Mouse (Mus musculus) heart, postnatal 0 days (tissue): Measurements from ENCODE around the gene Cacng6. TPM values are rescaled to one million over a fixed set of nuclear protein-coding genes. Genes with fewer than 3 reads are reported as not detected.

ENCODE experiments used
- ATAC-seq: fragments of 200-750 bp; cut with Nextera tagmentation; 2 replicates; pipeline ENCODE4 v1.8.0; 2017; ENCODE audit warnings: low read depth, moderate number of reproducible peaks, moderate library complexity; ENCODE audit not compliant: insufficient read depth
- DNase-seq: peaks from one replicate; pipeline ENCODE4 v3.0.0-alpha.2; 2016; ENCODE audit warnings: low spot score
- H3K27ac ChIP-seq: fragments of 300-500 bp; sonication (generic); 2 replicates; pipeline ENCODE4 v1.5.1; 2014; ENCODE audit warnings: low read depth, mild to moderate bottlenecking
- H3K27me3 ChIP-seq: fragments of 300-500 bp; sonication (generic); 2 replicates; pipeline ENCODE4 v1.6.1; 2014; ENCODE audit warnings: low read length, mixed read lengths; ENCODE audit not compliant: control insufficient read depth, insufficient read depth
- H3K36me3 ChIP-seq: fragments of 300-500 bp; sonication (generic); replicated peaks from 2 replicates; pipeline ENCODE4 v1.6.1; 2014; ENCODE audit warnings: low read length, mixed read lengths; ENCODE audit not compliant: control insufficient read depth, insufficient read depth
- H3K4me1 ChIP-seq: fragments of 300-500 bp; sonication (generic); 2 replicates; pipeline ENCODE4 v1.6.1; 2014; ENCODE audit warnings: antibody characterized with exemption; ENCODE audit not compliant: control insufficient read depth, insufficient read depth
- H3K4me2 ChIP-seq: fragments of 300-500 bp; sonication (generic); 2 replicates; pipeline ENCODE4 v1.6.1; 2014; ENCODE audit warnings: low read depth, mild to moderate bottlenecking, low read length, moderate library complexity
- H3K4me3 ChIP-seq: fragments of 300-500 bp; sonication (generic); 2 replicates; pipeline ENCODE4 v1.5.1; 2014; ENCODE audit warnings: low read depth, low read length
- H3K9ac ChIP-seq: fragments of 300-500 bp; sonication (generic); replicated peaks from 2 replicates; pipeline ENCODE4 v1.6.1; 2014; ENCODE audit warnings: low read depth, low read length, mixed read lengths
- H3K9me3 ChIP-seq: fragments of 300-500 bp; sonication (generic); replicated peaks from 2 replicates; pipeline ENCODE4 v1.6.1; 2016; ENCODE audit warnings: low read length; ENCODE audit not compliant: control insufficient read depth
- CTCF ChIP-seq: IDR thresholded peaks from 2 replicates; pipeline ENCODE4 v1.5.1; 2016; ENCODE audit warnings: antibody characterized with exemption, control low read depth, low read depth
- EP300 ChIP-seq: IDR thresholded peaks from 2 replicates; pipeline ENCODE4 v1.6.1; 2016; ENCODE audit warnings: antibody characterized with exemption, low read depth
- WGBS: fragments of 180-500 bp; shearing (Covaris S2); extraction: QIAGEN DNeasy Blood & Tissue Kit; methylation state at CpG from one replicate; pipeline ENCODE4 v1.1.7; 2014; 5-methylcytosine and 5-hydroxymethylcytosine counted together
- polyA plus RNA-seq: library from polyadenylated mRNA; unstranded; fragments of >200 nt; fragmentation: Nextera tagmentation; extraction: Ambion mirVana; gene quantifications from 2 replicates; pipeline ENCODE4 v1.2.1, GENCODE M21; 2015
- total RNA-seq: library from RNA; depleted of rRNA; stranded (reverse); fragments of >200 nt; gene quantifications from 2 replicates; pipeline ENCODE4 v1.2.3, GENCODE M21; 2014; ENCODE audit warnings: low replicate concordance

Cacng6 gene
- total and polyA plus RNA-seq, 2 experiments from 2014 or later = 20.4 to 21.3 TPM

DNA sequence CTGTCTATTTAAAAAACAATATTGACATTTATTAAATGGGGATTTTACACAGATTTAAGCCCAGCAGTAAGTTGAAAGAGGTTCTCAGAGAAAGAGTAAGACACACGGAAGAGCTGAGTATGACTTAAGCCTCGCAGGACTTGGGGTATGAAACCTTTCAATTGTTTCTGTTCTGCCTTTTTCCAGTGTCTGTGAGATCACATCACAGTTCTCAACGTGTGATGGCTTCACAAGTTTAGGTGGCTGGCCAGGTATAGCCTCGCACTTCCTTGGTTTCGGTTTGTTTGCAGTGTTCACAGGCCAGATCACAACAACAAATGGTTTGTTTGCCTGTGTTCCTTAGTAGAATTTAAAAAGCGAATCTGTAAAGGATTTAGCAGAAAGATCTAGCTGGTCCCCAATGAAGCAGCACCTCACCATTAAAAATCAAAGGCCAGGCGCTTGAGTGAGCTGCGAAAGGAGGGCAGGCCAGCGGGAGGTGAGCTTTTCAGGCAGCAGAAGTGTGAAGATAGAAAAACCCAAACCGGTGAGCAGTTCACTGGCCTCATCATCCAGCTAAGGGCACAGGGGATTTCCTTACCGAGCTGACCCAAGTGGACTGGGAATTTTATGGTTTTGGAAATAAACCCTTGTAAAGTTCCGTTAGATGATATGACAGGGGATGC is 29.0 kb downstream of the Cacng6 start:
- WGBS = 48% methylated on average over 12 of the region's 12 CpGs
- H3K27me3 ChIP-seq = peaks cover 5% of the 10 kb centered on the region; the same call in 1 of the 2 replicates
- H3K4me2 ChIP-seq = no peak overlapping the region
- no peaks in the 10 kb centered on the region for H3K4me1 ChIP-seq
- H3K9me3 ChIP-seq = no peaks in the 10 kb centered on the region
- DNase-seq (no peak), ATAC-seq (no peak)
- no peak overlapping the region for H3K9ac ChIP-seq
- H3K4me3 ChIP-seq = no peak overlapping the region
- TF ChIP-seq EP300 (no peak), CTCF (no peak)
- H3K36me3 ChIP-seq = no peaks in the 10 kb centered on the region
- no peak overlapping the region for H3K27ac ChIP-seq

DNA sequence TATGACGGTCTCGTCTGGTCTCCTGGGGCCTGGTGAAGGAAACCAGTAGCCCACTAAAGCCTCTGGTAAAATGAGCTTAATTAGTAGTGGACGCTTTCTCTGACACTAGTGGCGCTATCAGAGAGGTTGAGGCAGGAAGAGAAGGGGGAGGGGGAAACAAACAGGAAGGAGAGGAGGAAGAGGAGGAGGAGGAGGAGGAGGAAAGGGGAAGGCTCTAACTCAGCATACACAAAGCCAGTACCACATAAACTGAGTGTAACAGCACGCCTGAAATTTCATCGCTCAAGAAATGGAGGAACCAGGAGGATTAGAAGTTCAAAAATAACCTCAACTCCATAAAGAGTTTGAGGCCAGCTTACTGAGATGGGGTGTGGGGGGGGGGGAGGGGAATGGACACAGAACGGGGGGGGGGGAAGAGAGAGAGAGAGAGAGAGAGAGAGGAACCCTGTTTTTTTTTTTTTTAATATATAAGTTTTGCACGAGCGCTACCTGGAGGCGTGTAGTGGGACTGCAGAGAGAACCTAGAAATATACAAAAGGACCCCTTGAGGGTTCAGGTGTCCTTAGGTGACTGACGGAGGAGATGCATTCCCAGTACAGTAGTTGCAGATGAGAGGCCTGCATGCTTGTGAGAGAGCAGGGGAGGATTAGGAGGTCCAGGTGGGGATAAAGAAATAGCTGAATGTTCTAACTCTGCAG is 29.6 kb downstream of the Cacng6 start:
- H3K36me3 ChIP-seq = no peaks in the 10 kb centered on the region
- TF ChIP-seq EP300 (no peak), CTCF (no peak)
- ATAC-seq (no peak), DNase-seq (no peak)
- H3K4me1 ChIP-seq = no peaks in the 10 kb centered on the region
- H3K9ac ChIP-seq = no peak overlapping the region
- no peaks in the 10 kb centered on the region for H3K9me3 ChIP-seq
- H3K4me3 ChIP-seq = no peak overlapping the region
- H3K27ac ChIP-seq = no peak overlapping the region
- 50% methylated on average over 10 of the region's 11 CpGs for WGBS
- peaks cover 5% of the 10 kb centered on the region; the same call in 1 of the 2 replicates for H3K27me3 ChIP-seq
- no peak overlapping the region for H3K4me2 ChIP-seq

DNA sequence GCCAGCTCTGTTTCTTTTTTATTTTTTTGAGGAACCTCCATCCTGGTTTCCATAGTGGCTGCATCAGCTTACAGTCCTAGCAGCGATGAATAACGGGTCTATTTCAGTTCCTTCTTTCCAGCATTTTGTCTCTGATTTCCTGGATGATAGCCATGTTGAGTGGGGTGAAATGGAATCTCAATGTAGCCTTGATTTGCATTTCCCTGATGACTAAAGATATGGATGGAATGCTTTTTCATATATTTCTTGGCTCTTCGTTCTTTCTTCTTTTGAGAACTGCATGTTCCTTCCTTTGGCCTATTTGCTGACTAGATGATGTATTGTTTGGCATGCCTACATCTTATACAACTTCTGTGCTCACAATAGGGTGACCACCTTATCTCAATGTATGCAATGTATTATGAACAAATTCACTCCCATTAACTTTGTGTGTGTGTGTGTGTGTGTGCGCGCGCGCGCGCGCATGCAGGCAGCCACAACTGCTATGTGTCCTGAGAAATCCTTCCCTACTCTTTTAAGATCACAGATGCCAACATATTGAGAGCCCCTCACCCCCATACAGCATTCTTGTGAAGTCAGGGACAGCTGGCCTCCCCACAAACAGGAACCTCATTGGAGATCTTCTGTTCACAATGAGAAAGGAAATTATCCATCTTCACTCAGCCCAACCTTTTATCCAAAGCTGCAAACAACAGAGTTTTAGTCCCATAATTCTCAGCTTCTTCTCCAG is 33.3 kb downstream of the Cacng6 start:
- WGBS = 87% methylated on average over 10 of the region's 10 CpGs
- no peak overlapping the region for H3K27ac ChIP-seq
- no peak overlapping the region for H3K9ac ChIP-seq
- H3K9me3 ChIP-seq = no peaks in the 10 kb centered on the region
- no peaks in the 10 kb centered on the region for H3K4me1 ChIP-seq
- DNase-seq = no peak
- ATAC-seq = no peak; the same call in 1 of the 2 replicates
- no peak overlapping the region for H3K4me2 ChIP-seq
- no peaks in the 10 kb centered on the region for H3K36me3 ChIP-seq
- TF ChIP-seq CTCF = no peak
- no peak for TF ChIP-seq EP300
- no peak overlapping the region for H3K4me3 ChIP-seq
- no peaks in the 10 kb centered on the region for H3K27me3 ChIP-seq

DNA sequence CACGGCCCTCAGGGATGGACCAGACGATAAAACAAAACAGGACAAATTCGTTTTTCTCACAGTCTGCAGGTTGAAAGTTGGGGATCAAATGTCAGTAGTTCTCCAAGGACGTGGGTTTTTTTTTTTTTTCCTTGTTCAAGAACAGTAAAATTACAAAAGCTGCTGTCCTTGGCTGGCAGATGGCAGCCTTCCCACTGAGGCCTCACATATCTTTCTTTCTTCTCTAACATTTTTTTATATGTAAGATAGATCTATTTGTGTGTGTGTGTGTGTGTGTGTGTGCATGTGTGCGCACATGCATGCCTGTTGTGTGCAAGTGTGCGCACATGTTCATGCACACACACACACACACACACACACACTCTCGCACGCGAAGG is 33.8 kb downstream of the Cacng6 start:
- Histone ChIP-seq H3K4me1 (no peaks in the 10 kb centered on the region), H3K4me2 (no peak overlapping the region), H3K4me3 (no peak overlapping the region), H3K9ac (no peak overlapping the region), H3K27me3 (no peaks in the 10 kb centered on the region), H3K36me3 (no peaks in the 10 kb centered on the region), H3K27ac (no peak overlapping the region), H3K9me3 (no peaks in the 10 kb centered on the region)
- ATAC-seq (no peak), DNase-seq (no peak)
- TF ChIP-seq EP300 = no peak
- TF ChIP-seq CTCF = no peak
- WGBS = 71% methylated on average over 9 of the region's 9 CpGs

DNA sequence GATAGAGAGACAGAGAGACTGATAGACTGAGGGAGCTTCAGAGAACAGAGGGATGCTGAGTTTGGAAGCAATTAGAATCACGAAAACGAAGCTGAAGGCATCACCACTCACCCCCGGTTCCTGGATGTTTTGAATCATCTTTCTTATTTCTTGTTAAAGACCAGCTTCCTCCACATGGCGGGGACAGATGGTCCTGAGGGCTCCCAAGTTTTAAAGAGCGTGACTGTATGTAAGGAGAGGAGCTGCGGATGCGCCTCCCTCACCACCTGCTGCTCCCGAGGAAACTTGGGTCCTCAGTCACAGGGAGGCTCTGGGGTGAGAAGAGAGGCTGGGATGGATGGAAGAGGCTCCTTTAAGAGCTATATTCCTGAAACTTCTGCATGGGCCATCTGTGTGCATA is 36.3 kb downstream of the Cacng6 start:
- H3K4me1 ChIP-seq = no peaks in the 10 kb centered on the region
- no peak for TF ChIP-seq EP300
- TF ChIP-seq CTCF = no peak
- no peak overlapping the region for H3K4me2 ChIP-seq
- no peaks in the 10 kb centered on the region for H3K27me3 ChIP-seq
- no peaks in the 10 kb centered on the region for H3K36me3 ChIP-seq
- no peak overlapping the region for H3K9ac ChIP-seq
- H3K27ac ChIP-seq = no peak overlapping the region
- H3K4me3 ChIP-seq = no peak overlapping the region
- ATAC-seq (no peak), DNase-seq (no peak)
- H3K9me3 ChIP-seq = no peaks in the 10 kb centered on the region
- WGBS = 76% methylated on average over 8 of the region's 8 CpGs
